Mouse (Mus musculus) intestine, postnatal 0 days (tissue): Measurements from ENCODE around the gene Vps13d. TPM values are rescaled to one million over a fixed set of nuclear protein-coding genes. Genes with fewer than 3 reads are reported as not detected.
A peak's percentile ranks its signal among the peaks of the same experiment; 100 is the strongest.

Experiments
- ATAC-seq: fragments of 200-750 bp; cut with Nextera tagmentation; 2 replicates; pipeline ENCODE4 v1.8.0; 2017; ENCODE audit warnings: mild to moderate bottlenecking, moderate TSS enrichment, moderate library complexity
- H3K27ac ChIP-seq: fragments of 300-500 bp; sonication (generic); 2 replicates; pipeline ENCODE4 v1.5.1; 2014; ENCODE audit warnings: mild to moderate bottlenecking, low read depth, low read length, moderate library complexity
- H3K27me3 ChIP-seq: fragments of 300-500 bp; sonication (generic); replicated peaks from 2 replicates; pipeline ENCODE4 v1.6.1; 2014; ENCODE audit warnings: low read length, mixed read lengths; ENCODE audit not compliant: control insufficient read depth, insufficient read depth
- H3K36me3 ChIP-seq: fragments of 300-500 bp; sonication (generic); 2 replicates; pipeline ENCODE4 v1.6.1; 2014; ENCODE audit warnings: mild to moderate bottlenecking, moderate library complexity; ENCODE audit not compliant: control insufficient read depth, insufficient read depth
- H3K4me1 ChIP-seq: fragments of 300-500 bp; sonication (generic); replicated peaks from 2 replicates; pipeline ENCODE4 v1.6.1; 2014; ENCODE audit warnings: antibody characterized with exemption, low read length, mixed read lengths; ENCODE audit not compliant: control insufficient read depth, insufficient read depth
- H3K4me2 ChIP-seq: fragments of 300-500 bp; sonication (generic); replicated peaks from 2 replicates; pipeline ENCODE4 v1.6.1; 2014; ENCODE audit warnings: low read depth, mild to moderate bottlenecking, moderate library complexity
- H3K4me3 ChIP-seq: fragments of 300-500 bp; sonication (generic); 2 replicates; pipeline ENCODE4 v1.5.1; 2014; ENCODE audit warnings: low read depth, low read length
- H3K9ac ChIP-seq: fragments of 300-500 bp; sonication (generic); 2 replicates; pipeline ENCODE4 v1.6.1; 2014; ENCODE audit warnings: mild to moderate bottlenecking, low read depth, low read length
- H3K9me3 ChIP-seq: fragments of 300-500 bp; sonication (generic); 2 replicates; pipeline ENCODE4 v1.6.1; 2016; ENCODE audit warnings: mixed run types; ENCODE audit not compliant: control insufficient read depth
- CTCF ChIP-seq: sonication (generic); IDR thresholded peaks from 2 replicates; pipeline ENCODE4 v1.5.1; 2016; ENCODE audit warnings: low read depth, mild to moderate bottlenecking, control low read depth, antibody characterized with exemption, moderate library complexity
- WGBS: fragments of 180-500 bp; shearing (Covaris S2); extraction: QIAGEN DNeasy Blood & Tissue Kit; methylation state at CpG from one replicate; pipeline ENCODE4 v1.1.7; 2014; 5-methylcytosine and 5-hydroxymethylcytosine counted together
- polyA plus RNA-seq: library from polyadenylated mRNA; unstranded; fragments of >200 nt; fragmentation: Nextera tagmentation; extraction: Ambion mirVana; gene quantifications from 2 replicates; pipeline ENCODE4 v1.2.1, GENCODE M21; 2015

Gene Vps13d
- polyA plus RNA-seq, 1 experiment from 2014 or later: 14.8 TPM

DNA sequence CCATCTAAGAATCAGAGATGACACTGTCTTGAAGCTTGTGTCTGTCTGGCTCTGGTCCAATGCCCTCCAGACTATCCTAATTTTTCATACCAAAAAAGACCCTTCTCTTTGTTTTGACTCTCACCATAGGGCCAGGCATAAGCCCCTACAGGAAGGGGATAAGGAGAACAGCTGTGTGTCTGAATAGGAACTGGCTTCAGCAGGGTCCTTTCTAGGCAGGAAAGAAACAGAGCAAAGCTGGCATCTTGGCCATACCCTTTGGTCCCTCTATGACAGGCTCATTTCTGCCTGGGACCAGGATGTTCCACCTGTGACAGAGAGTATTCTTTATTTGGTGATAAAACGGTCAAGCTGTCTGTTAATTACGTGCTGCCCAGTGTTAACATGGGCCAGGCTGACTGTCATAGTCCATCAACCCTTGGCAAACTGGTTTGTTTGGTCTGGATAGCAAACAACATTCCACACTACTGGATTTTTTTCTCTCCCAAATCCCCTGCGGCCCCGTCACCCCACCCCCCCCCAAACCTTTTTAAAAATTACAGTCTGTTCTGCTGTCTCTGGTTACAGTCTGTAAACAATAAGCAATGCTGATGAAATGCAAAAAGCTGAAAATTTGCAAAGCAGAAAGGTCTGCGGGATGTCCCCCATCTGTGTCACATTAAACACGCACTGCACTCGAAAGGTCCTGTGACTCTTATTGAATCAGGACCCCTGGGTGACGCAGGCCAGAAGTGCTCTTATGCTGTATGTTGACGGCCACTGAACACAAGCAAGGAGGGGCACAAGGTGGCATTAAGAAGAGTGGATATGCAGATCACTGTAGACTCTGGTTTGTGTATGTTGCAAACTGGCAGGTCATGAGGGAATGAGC, 201.5 kb downstream of the Vps13d start:
- H3K4me1 ChIP-seq: no peaks in the 10 kb centered on the region
- H3K9me3 ChIP-seq: no peaks in the 10 kb centered on the region
- H3K4me3 ChIP-seq: no peak overlapping the region
- 51% methylated on average over 9 of the region's 9 CpGs for WGBS
- no peak for ATAC-seq
- no peak overlapping the region for H3K27ac ChIP-seq
- no peak overlapping the region for H3K4me2 ChIP-seq
- H3K9ac ChIP-seq: no peak overlapping the region
- no peak for TF ChIP-seq CTCF
- no peaks in the 10 kb centered on the region for H3K27me3 ChIP-seq
- H3K36me3 ChIP-seq: 0 out of 2 replicates have a peak, but pooled peaks cover 7% of the 10 kb centered on the region

DNA sequence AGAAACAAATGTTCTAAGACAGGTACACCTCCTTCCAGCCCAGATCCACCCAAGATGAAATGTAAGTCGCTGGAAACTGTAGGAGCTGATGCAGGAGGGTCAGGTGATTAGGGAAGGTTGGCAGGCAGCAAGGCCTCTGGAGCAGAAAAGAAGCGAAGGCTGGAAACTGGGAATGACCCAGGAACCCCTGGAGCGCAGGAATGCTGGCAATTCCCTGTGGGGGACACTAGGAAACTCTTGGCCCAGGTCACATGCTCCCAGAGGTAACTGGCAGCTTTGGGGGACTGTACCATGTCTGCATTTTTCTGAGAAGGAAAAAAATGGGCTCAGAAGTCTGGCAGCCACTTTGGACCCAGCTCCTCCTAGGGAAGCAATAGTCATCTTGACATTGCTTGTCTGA, 202.4 kb downstream of the Vps13d start:
- Histone ChIP-seq H3K4me2 (no peak overlapping the region), H3K27me3 (no peaks in the 10 kb centered on the region), H3K9ac (no peak overlapping the region), H3K27ac (no peak overlapping the region), H3K9me3 (no peaks in the 10 kb centered on the region), H3K4me3 (no peak overlapping the region), H3K4me1 (no peaks in the 10 kb centered on the region), H3K36me3 (0 out of 2 replicates have a peak, but pooled peaks cover 7% of the 10 kb centered on the region)
- WGBS: 63% methylated on average over 3 of the region's 3 CpGs
- no peak for TF ChIP-seq CTCF
- ATAC-seq: no peak

DNA sequence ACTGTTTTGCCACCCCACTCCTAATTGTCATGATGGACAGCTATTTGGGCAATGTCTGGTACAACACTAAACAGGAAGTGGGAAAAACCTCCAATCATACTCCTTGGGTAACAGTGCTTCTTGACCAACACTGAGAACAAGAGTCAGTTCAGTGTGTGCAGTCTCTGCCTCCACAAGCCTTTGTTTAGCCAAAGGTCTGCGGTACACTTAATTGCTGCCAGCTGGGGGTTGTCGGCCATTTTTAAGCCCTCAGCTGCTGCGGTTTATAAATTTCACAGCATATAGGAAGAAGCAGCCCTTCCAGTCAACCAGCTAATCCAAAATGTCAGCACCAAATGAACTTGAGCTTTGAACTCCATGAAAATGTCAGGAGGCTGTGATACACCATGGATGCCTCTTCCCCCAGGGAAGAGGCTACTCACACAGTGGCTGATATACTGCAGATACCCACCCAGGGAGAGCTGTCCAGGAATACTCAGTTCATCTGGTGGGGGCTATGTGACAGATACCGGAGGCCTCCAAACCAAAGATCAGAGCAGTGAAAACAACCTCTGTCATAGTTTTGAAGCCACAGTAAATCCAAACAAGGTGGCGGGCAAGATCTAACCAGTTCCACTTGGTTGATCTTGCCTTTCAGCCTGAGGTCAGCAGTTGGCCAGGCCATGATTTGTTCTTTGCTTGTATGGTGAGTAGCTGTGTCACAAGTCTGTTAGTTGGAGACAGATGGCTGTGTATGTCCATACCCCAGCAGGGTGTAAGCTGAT, 206.2 kb downstream of the Vps13d start:
- no peaks in the 10 kb centered on the region for H3K4me1 ChIP-seq
- 72% methylated on average over 5 of the region's 5 CpGs for WGBS

DNA sequence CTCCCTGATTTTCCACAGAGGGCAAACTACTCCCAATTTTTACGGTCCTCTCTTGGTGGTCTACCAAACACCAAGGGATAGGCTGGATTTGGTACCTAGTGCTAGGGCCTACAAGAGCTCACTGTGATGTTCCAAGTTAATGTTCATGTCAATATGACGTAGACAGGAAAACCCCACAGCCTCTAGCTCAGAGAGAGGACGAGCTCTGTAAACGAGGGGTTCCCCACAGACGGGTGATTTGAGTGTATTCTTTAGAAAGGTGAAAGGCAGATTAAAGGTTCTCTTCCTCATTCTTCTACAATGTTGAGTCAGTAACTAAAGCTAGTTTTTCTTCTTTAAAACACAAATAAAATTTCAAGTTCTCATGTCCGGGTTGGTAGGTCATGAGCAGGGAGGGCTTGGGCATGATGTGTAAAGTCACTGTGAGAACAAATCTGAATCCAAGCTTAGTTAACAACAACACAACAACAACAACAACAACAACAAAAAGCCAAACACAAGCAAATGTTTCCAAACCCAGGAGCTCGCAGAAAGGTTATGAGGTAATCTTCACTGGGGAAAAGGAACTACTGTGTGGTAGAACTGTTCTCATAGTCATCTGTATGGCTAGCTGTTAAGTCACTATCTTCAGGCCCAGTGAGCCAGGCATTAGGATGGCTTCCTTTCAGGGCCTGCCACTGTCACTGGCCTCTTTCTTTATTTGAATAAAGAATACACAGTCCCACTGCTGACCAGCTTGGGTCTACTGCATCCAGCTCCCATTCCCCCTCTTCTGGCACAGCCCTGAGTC, 208.6 kb downstream of the Vps13d start:
- no peak overlapping the region for H3K4me3 ChIP-seq
- H3K4me2 ChIP-seq: no peak overlapping the region
- TF ChIP-seq CTCF: no peak
- no peak for ATAC-seq
- no peaks in the 10 kb centered on the region for H3K9me3 ChIP-seq
- no peak overlapping the region for H3K9ac ChIP-seq
- no peaks in the 10 kb centered on the region for H3K27me3 ChIP-seq
- H3K36me3 ChIP-seq: peaks cover 12% of the 10 kb centered on the region; the same call in 1 of the 2 replicates
- WGBS: 83% methylated on average over 7 of the region's 7 CpGs
- H3K4me1 ChIP-seq: no peaks in the 10 kb centered on the region
- no peak overlapping the region for H3K27ac ChIP-seq

More for the DNA sequence above, 206.2 kb downstream of the Vps13d start:
- no peaks in the 10 kb centered on the region for H3K9me3 ChIP-seq
- H3K36me3 ChIP-seq: 0 out of 2 replicates have a peak, but pooled peaks cover 7% of the 10 kb centered on the region
- H3K27ac ChIP-seq: no peak overlapping the region
- H3K4me2 ChIP-seq: no peak overlapping the region
- no peak for ATAC-seq
- H3K4me3 ChIP-seq: no peak overlapping the region
- H3K27me3 ChIP-seq: no peaks in the 10 kb centered on the region
- TF ChIP-seq CTCF: no peak
- no peak overlapping the region for H3K9ac ChIP-seq

DNA sequence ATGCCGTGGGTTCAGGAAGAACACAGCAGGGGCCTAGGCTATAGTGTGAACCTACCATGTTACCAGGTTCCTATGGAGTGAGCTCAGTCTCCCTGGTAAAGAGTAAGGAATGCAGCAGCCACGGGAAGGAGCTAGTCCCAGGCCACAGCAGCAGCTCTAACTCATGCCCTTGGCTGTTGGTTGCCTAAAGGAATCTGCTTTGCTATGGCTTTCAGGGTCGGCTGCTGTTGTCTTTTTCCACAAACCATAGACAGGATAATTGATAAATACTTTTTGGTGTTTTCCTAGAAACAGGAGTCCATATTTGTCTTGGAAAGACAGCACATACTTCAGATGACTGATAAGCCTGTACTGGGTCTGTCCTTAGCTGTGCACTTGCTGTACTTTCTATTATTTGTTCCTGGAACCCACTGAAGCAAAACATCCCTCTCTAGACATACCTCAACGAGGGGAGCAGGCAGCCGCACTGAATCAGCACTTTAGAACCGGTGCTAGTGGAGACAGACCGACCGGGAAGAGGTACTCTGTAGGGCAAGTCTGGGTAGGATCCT, 210.9 kb downstream of the Vps13d start:
- TF ChIP-seq CTCF: no peak
- Histone ChIP-seq H3K4me1 (no peaks in the 10 kb centered on the region), H3K9me3 (no peaks in the 10 kb centered on the region), H3K9ac (no peak overlapping the region), H3K4me3 (no peak overlapping the region), H3K27ac (peak overlapping the region; percentile 15; the same call in 1 of the 2 replicates), H3K27me3 (no peaks in the 10 kb centered on the region), H3K36me3 (peaks cover 7% of the 10 kb centered on the region; the same call in 1 of the 2 replicates), H3K4me2 (no peak overlapping the region)
- no peak for ATAC-seq
- WGBS: 54% methylated on average over 8 of the region's 8 CpGs
